Mouse (Mus musculus) liver, embryonic 14.5 days (tissue): ENCODE measurements around the gene Bace2.

Source experiments
- CTCF ChIP-seq: IDR thresholded peaks from 2 replicates; pipeline ENCODE4 v1.5.1; 2016; ENCODE audit warnings: antibody characterized with exemption, low read depth, control low read depth
- EP300 ChIP-seq: IDR thresholded peaks from 2 replicates; pipeline ENCODE4 v1.6.1; 2016; ENCODE audit warnings: antibody characterized with exemption, low read depth

DNA sequence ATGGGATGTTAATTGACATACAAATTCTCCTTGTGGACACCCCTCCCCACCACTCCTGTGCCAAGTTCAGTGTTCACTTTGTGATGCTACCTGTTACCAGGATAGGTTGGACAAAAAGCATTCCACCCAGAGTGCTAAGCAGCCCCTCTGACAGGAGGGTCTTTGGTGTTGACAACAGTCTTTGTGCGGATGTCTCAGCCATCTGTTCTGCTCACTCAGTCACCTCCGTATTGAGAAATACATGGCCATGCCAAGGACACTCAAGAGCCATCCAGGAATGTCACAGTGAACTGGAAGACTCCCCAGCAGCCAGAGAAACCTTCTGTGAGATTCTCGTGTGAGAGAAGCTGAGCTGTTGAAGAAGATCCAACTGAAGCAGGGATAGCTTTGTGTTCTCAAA, 81.6 kb downstream of the Bace2 start:
- no peak for TF ChIP-seq CTCF
- no peak for TF ChIP-seq EP300
